Mouse (Mus musculus) midbrain, embryonic 11.5 days (tissue): ENCODE measurements at regions not wholly inside any gene's neighbourhood (a gene's known extent, or its start where the extent isn't known, plus 50 kb on each side); places are given as distances from the start of the nearest gene placed in this dataset.

Source experiments
- ATAC-seq: fragments of 200-750 bp; cut with Nextera tagmentation; 2 replicates; pipeline ENCODE4 v1.8.0; 2017; ENCODE audit warnings: moderate TSS enrichment, moderate library complexity; ENCODE audit not compliant: low FRiP score
- DNase-seq: peaks from one replicate; pipeline ENCODE4 v3.0.0; 2015; ENCODE audit warnings: low spot score; ENCODE audit errors: missing footprints
- H3K27ac ChIP-seq: fragments of 300-500 bp; sonication (generic); 2 replicates; pipeline ENCODE4 v1.5.1; 2014; ENCODE audit warnings: low read depth, low read length
- H3K27me3 ChIP-seq: fragments of 300-500 bp; sonication (generic); 2 replicates; pipeline ENCODE4 v1.6.1; 2014; ENCODE audit warnings: mild to moderate bottlenecking, low read length, moderate library complexity, mixed read lengths; ENCODE audit not compliant: control insufficient read depth, insufficient read depth
- H3K36me3 ChIP-seq: fragments of 300-500 bp; sonication (generic); 2 replicates; pipeline ENCODE4 v1.6.1; 2014; ENCODE audit warnings: mild to moderate bottlenecking, low read length, moderate library complexity, mixed read lengths; ENCODE audit not compliant: control insufficient read depth, insufficient read depth
- H3K4me1 ChIP-seq: fragments of 300-500 bp; sonication (generic); 2 replicates; pipeline ENCODE4 v1.6.1; 2014; ENCODE audit warnings: low read length; ENCODE audit not compliant: control insufficient read depth, insufficient read depth
- H3K4me2 ChIP-seq: fragments of 300-500 bp; sonication (generic); 2 replicates; pipeline ENCODE4 v1.6.1; 2014; ENCODE audit warnings: mild to moderate bottlenecking, moderate library complexity
- H3K4me3 ChIP-seq: fragments of 300-500 bp; sonication (generic); 2 replicates; pipeline ENCODE4 v1.5.1; 2014; ENCODE audit warnings: low read depth, low read length
- H3K9ac ChIP-seq: fragments of 300-500 bp; sonication (generic); 2 replicates; pipeline ENCODE4 v1.6.1; 2014; ENCODE audit warnings: low read length
- H3K9me3 ChIP-seq: fragments of 300-500 bp; sonication (generic); 2 replicates; pipeline ENCODE4 v1.6.1; 2016; ENCODE audit warnings: low read length; ENCODE audit not compliant: control insufficient read depth
- WGBS: fragments of 180-500 bp; shearing (Covaris S2); extraction: QIAGEN DNeasy Blood & Tissue Kit; methylation state at CpG from one replicate; pipeline ENCODE4 v1.1.7; 2014; 5-methylcytosine and 5-hydroxymethylcytosine counted together

DNA sequence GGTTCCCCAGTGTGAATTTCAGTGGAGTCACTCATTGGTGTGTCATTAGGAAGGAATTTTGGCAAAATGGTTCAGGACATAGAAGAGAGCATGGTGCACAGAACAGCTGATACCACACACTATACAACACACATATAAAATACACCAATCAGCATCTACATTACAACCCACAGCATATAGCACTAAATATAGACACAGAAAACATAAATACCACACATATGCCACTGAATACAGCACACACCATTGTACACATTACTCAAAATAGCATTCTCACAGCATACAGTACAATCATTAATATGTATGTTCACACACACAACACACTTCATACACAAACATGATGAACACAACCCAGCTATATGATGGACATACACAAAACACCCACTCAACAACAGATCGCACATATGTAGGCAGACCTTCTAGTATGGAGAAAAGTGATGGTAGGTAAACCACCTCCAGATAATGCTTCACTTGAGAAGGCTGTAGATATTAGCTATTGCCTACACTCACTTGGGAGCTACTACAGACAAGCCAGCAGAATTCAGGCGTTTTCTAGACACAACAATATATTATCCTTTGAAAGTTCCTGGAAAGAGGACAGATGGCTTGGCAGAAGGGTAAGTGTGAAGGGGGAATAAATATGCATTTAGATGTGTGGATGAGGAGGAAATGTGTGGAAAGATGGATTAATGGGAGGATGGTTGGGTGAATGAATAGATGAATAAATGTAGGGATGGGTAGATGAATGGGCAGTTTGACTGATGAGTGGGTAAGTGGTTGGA is 71.6 kb upstream of the Zmat1 start:
- no peak overlapping the region for H3K27ac ChIP-seq
- no peaks in the 10 kb centered on the region for H3K36me3 ChIP-seq
- H3K4me1 ChIP-seq = no peaks in the 10 kb centered on the region
- 74% methylated on average over 2 of the region's 2 CpGs for WGBS
- H3K4me3 ChIP-seq = no peak overlapping the region
- H3K4me2 ChIP-seq = no peak overlapping the region
- no peaks in the 10 kb centered on the region; the same call in 1 of the 2 replicates for H3K27me3 ChIP-seq
- ATAC-seq = no peak
- DNase-seq = no peak
- no peak overlapping the region for H3K9ac ChIP-seq
- no peaks in the 10 kb centered on the region for H3K9me3 ChIP-seq

GRCm38 (mm10) chrX:135079388-135079787 is 70.4 kb upstream of the Zmat1 start:
- no peak for DNase-seq
- Histone ChIP-seq H3K27ac (no peak overlapping the region), H3K4me2 (no peak overlapping the region), H3K36me3 (no peaks in the 10 kb centered on the region), H3K27me3 (no peaks in the 10 kb centered on the region; the same call in 1 of the 2 replicates), H3K4me1 (no peaks in the 10 kb centered on the region), H3K9ac (no peak overlapping the region), H3K4me3 (no peak overlapping the region), H3K9me3 (no peaks in the 10 kb centered on the region)
- 78% methylated on average over 2 of the region's 2 CpGs for WGBS
- ATAC-seq = no peak

GRCm38 (mm10) chrX:135075903-135076302 is 66.9 kb upstream of the Zmat1 start:
- Histone ChIP-seq H3K36me3 (no peaks in the 10 kb centered on the region), H3K4me3 (no peak overlapping the region), H3K9me3 (no peaks in the 10 kb centered on the region), H3K27me3 (no peaks in the 10 kb centered on the region), H3K4me2 (no peak overlapping the region), H3K4me1 (no peaks in the 10 kb centered on the region), H3K27ac (no peak overlapping the region), H3K9ac (no peak overlapping the region)
- ATAC-seq (no peak), DNase-seq (no peak)
- 69% methylated on average over 2 of the region's 2 CpGs for WGBS

DNA sequence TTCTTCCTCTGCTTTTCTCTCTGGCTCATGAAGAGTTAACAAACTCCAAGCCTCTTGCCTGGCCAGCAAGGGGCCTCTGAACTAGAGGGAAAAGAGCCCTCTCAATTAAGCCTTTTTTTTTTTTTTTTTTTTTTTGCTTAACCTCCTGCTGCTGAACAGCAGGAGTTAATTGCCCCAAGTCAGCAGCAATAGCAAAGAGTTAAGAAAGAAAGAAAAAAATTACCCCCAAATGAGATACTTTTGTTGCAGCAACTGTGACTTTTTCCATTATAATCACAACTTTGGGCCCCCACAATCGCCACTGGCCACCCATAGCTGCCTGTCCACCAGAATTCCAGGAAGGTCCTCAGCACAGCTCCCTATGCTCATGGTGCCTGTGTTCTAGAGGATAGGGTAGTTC is 60.4 kb upstream of the Zmat1 start:
- no peak overlapping the region for H3K4me2 ChIP-seq
- no peak overlapping the region for H3K4me3 ChIP-seq
- ATAC-seq (no peak), DNase-seq (no peak)
- no peaks in the 10 kb centered on the region; the same call in 1 of the 2 replicates for H3K27me3 ChIP-seq
- no peak overlapping the region for H3K9ac ChIP-seq
- H3K9me3 ChIP-seq = no peaks in the 10 kb centered on the region
- WGBS = 21% methylated on average over 1 of the region's 1 CpGs
- H3K4me1 ChIP-seq = no peaks in the 10 kb centered on the region
- no peaks in the 10 kb centered on the region for H3K36me3 ChIP-seq
- no peak overlapping the region for H3K27ac ChIP-seq

DNA sequence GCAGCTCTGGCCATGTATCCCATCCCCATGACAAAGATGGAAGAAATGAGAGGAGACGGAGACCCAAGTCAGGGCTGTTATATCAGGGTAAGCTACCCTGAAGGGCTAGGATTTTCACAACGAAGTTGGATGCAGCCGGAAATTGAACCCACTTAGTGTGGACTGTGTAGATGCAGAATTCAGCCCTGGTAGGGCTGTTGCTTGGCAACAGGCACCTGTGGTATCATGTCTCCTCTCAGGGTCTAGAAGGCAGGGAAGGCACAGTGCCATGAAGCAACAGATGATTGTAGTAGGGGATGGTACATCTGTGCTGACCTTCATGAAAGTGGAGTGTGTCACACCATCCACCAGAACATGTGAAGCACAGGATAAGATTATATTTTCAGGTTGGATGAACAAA is 51.2 kb upstream of the Zmat1 start:
- H3K9me3 ChIP-seq = no peaks in the 10 kb centered on the region
- no peak overlapping the region for H3K4me3 ChIP-seq
- H3K9ac ChIP-seq = no peak overlapping the region
- DNase-seq (no peak), ATAC-seq (no peak)
- no peak overlapping the region for H3K27ac ChIP-seq
- H3K36me3 ChIP-seq = no peaks in the 10 kb centered on the region
- no peak overlapping the region for H3K4me2 ChIP-seq
- no peaks in the 10 kb centered on the region for H3K4me1 ChIP-seq
- WGBS = 82% methylated on average over 3 of the region's 3 CpGs
- H3K27me3 ChIP-seq = no peaks in the 10 kb centered on the region; the same call in 1 of the 2 replicates

DNA sequence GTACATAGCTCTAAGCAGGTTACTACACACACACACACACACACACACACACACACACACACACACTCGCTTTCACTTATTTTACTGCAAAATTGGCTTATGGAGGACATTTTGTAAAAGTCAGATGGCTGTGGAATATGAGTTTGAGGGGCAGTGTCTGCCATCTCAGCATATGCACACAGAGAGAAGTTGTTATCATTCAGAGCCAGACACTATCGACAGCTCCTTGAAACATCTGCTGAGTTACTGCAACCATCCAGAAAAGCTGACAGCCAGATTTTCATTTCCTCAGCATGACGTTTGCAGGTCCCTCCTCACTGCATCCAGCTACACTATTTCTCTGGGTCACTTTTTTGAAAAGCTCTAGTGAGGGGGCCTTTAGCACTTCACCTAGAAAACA is 49.9 kb upstream of the Zmat1 start:
- 77% methylated on average over 3 of the region's 3 CpGs for WGBS
- Histone ChIP-seq H3K27me3 (no peaks in the 10 kb centered on the region; the same call in 1 of the 2 replicates), H3K36me3 (no peaks in the 10 kb centered on the region), H3K27ac (no peak overlapping the region), H3K9ac (no peak overlapping the region), H3K9me3 (no peaks in the 10 kb centered on the region), H3K4me3 (no peak overlapping the region), H3K4me1 (no peaks in the 10 kb centered on the region), H3K4me2 (no peak overlapping the region)
- DNase-seq (no peak), ATAC-seq (no peak)
